Mouse (Mus musculus): ENCODE results near the gene Klhl6.

GRCm38 (mm10) chr16:20021848-20022247 is 39.0 kb upstream of the Klhl6 start:
- TF ChIP-seq CTCF (conservative IDR thresholded peaks at IDR 0.05; ENCODE audit: low read length) (no peak), NANOG (IDR thresholded peaks at IDR 0.05; ENCODE audit: borderline replicate concordance, low read length) (no peak)

All from E14TG2a.4 (cell line).